Mouse (Mus musculus) cerebral cortex, adult 2 months (tissue): ENCODE data around the gene Rpp14.

Source experiments
- WGBS: fragments of 180-500 bp; shearing (Covaris S2); methylation state at CpG from one replicate; pipeline ENCODE4 v1.1.7; 2018; 5-methylcytosine and 5-hydroxymethylcytosine counted together

The Rpp14 gene

DNA sequence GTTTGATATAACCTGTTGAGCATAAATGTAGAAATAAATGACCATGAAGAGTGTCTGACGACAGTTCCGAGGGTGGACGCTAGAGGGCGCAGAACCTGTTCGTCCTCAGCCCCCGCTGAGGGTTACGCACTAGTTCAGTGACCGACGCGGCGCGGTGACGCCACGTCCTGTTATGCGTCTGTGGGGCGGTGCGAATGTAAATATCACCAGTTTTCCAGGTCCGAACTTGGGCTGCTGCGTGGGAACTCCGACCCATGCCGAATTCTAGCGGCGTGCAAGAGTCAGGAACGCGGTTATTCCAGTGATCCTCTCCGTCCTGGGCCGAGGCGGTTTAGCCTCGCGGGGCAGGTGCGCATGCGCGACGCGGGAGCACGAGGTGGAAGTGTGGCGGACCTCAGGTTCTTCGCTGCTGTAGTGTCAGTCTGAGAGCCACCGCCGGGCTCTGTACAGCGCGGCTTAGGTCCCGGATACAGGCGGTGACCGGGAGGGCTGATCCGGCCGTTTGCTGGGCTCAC, at the start of gene Rpp14:
TSS of gene Rpp14 (plus strand) at position 203 of the 515 bp plus-strand sequence.
- under 1% methylated on average over 47 of the region's 47 CpGs for WGBS

DNA sequence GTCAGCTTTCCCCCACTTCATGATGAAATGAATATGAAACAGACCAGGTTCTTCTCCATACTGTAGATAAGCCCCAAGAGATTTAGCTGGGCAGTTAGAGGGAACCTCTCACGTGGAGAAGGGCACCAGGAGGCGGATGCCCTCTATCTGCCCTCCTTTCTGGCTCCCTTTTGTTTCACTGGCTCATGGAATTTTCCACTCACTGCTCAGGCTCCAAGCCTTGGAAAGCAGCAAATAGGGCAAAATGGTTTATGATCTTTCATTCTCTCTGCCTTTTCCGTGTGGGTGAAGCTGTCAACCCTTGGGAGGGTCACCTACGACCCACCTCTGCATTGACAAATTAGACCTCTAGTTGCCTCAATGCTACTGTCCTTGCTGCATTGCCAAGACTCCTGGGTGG, 49.6 kb upstream of the Rpp14 start:
- WGBS: 63% methylated on average over 4 of the region's 4 CpGs

DNA sequence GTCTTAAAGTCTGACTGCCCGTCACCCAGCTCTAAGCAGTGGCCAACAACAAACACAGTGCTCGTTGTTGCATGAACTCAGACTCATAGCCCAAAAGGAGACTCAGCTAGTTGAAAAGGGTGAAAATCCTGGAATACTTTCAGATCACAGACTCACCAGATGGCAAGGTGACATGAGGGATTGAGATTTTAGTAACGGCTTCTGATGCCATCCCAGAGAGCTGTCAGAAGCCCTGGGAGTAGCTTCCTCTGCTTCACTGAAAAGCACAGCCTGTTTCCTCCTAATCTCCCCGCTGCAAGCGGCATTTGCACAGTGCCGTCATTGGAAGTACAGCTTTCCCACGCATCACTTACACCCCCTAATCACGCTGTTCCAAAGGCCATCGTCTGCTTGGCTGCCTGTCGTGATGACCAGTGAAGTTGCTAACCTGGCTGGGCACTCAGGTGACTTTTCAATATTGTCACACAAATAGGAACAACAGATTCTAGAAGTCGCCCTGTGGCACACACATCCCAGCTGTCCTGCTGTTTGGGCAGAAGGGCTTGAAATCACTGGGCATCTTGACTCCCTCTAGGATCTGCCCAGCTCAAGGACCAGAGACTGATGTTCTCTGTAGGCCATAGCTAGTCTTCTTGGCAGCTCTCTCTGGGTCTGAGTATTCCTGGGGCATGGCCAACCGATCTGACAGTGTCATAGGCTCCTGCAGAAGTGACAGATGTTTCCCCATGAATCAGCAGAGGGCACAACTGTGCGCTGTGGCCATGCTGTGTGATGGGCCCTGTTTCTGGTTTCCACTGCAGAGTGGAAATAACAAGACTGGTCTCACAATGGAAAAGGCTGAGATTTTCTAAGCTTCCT, 47.9 kb upstream of the Rpp14 start:
- WGBS: 31% methylated on average over 13 of the region's 13 CpGs

DNA sequence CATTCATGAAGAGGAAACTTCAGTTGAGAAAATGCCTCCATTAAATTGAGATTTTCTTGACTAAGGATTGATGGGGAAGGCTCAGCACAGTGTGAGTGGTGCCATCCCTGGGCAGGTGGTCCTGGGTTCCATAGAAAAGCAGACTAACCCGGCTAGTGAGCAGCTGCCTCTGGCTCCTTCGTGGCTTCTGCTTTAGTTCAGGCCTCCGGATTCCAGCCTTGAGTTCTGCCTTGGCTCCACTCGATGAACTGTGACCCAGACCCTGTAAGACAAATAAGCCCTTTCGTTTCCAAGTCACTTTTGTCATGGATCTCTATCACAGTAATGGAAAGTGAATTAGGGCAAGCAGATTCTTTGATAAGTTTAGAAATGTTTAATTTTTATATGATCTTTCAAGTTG, 45.6 kb upstream of the Rpp14 start:
- 85% methylated on average over 5 of the region's 5 CpGs for WGBS

DNA sequence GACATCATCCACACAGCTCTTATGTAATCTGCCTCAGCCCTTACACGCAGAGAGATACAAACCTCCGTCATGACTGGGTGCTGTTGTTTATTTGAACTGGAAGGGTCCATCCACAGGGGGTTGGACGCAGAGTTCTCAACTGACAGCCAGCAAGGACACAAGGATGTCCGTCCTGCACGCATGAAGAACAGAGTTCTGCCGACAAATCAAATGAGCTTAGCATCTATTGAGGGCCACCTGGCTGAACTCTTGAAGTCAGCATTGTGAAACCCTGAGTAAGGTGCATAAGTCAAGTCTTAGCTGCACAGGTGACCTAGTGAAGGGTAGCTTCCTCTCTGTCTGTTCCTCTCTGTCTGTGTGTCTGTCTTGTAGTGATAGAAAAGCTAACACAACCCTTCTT, 44.2 kb upstream of the Rpp14 start:
- 85% methylated on average over 6 of the region's 6 CpGs for WGBS

DNA sequence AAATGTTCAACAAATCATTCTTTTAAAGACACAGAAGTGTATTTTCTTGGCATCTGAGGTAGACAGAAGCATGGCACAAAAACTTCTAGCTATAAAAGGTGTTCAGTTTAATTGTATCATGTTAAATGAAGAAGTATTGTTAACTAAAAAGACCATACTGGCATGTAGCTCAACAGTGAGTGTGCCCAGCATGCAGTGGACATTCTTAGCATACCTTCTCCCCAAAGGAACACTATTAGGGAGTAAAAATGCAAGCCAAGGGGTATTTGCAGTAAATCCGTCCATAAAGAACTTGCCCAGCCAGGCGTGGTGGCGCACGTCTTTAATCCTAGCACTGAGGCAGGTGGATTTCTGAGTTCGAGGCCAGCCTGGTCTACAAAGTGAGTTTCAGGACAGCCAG, 43.8 kb upstream of the Rpp14 start:
- 86% methylated on average over 5 of the region's 5 CpGs for WGBS

DNA sequence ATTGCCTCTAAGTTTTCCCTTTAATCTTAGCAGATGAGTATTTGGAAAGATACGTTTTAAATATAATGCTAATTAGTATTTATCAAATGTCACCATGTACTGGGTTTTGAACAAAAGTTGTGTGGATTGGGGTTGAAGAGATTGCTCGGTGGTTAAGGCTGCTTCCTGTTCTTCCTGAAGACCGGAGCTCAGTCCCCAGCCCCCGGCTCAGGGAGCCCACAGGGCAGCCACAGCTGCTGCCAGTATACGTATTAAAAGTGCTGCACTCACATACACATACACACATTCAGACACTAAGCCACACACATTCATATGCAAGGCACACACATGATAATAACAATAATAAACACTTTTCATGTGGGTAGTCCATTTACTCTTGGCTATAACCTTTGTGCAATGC, 42.0 kb upstream of the Rpp14 start:
- 76% methylated on average over 5 of the region's 5 CpGs for WGBS

DNA sequence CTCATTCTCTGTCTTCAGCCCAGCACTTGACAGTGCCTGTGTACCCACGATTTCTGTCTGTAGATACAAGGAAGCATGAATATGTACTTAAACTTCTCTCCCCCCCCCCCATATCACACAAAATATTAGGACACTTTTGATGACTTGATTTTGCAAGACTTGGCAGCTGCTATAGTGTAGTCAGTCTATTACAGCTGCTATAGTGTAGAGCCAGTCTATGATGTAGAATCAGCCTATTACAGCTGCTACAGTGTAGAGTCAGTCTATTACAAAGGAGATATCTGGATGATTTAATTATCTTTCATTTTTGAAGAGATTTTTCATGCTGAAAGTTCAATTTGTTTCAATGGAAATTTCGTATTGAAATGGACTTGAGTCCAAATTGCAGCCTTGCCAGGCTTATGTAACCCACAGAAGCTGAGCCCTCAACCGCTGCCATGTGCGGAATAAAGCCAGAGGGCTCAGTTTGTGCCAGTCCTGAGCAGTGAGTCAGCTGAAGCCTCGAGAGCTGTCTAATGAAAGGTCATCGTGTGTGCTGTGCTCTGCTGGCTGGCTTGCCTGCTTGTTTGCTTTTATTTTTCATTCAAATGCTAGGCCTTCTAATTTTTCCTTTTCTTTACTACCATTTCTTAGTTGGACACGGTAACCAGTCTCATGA, 41.2 kb upstream of the Rpp14 start:
- WGBS: 47% methylated on average over 7 of the region's 7 CpGs

DNA sequence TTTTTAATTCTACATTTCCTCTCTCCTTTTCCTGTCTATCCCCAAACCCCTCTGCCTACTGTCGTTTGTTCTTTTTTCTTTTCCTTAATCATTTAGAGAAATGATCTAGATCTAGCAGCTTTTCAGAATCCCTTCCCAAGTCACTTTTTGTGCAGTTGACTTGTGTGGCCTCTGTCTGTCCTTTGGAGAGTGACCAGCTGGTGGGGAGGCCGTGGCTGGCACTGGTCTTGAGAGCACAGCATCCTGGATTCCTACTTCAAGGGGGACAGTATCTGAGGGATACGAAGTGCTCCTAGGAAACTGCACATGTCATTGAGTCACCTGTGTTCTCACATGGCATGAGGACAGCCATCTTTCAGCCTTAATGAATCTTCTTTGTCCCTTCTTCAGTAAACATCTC, 40.0 kb upstream of the Rpp14 start:
- WGBS: 63% methylated on average over 3 of the region's 3 CpGs

DNA sequence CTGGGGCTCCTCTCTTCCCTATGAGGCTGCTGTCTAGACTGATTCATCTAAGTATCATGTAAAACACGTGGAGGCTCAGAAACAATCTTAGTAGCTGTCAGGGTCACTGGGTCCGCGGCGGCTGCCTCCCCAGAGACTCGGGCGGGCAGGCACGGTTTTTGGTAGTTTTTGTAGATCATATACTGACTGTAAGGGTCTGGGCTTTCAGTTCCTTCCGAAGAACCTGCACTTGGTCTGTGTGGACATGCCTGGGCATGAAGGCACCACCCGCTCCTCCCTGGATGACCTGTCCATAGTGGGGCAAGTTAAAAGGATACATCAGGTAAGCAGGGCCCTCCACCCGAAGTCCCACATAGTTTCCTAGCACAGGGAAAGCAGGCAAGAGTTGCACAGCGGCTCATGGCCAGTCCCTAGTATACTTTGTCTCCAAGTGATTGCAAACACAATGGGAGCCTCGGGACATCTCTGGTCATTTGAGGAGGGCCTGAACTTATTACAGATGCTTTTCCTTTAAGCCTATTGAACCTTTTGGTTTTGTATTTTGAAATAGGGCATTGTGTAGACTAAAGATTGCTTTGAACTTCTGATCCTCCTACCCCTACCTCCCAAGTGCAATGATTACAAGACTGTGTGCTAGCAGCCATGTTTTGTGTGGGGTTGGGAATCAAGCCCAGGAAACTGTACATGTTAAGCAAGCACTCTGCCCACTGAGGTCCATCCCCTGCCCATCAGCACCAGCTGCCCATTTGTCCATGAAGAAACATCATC, 39.1 kb upstream of the Rpp14 start:
- WGBS: 91% methylated on average over 12 of the region's 12 CpGs

DNA sequence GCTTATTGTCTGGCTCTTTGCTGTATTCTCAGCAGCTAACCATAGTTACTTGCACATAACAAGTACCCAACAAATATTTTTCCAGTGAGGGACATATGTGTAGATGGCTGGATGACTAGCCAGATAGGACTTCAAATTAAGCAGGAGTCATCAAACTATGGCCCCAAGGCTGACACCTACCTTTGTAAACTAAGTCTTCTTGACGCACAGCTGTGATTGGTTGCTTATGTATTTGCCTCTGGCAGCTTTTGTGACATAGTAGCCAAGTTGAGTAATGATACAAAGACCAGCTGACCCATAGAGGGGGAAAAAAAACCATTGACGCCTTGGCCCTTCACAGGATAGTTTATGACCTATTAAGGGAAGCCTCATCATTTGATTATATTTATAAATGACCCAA, 38.0 kb upstream of the Rpp14 start:
- WGBS: 98% methylated on average over 2 of the region's 2 CpGs

DNA sequence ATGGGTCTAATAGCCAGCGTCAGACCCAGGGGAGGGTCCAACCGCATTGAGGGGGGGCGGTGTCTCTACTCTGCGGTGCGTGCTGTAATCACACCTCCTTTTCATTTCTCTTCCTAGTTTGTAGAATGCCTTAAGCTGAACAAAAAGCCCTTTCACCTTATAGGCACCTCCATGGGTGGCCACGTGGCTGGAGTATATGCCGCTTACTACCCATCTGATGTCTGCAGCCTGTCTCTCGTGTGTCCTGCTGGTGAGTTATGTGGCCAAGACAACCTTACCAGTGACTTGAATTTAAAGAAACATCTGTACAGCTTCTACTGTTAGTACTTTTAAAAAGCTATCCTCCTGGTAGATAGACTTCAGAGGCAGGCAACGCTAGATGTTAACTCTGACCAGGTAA, 37.6 kb upstream of the Rpp14 start:
- 95% methylated on average over 9 of the region's 9 CpGs for WGBS

DNA sequence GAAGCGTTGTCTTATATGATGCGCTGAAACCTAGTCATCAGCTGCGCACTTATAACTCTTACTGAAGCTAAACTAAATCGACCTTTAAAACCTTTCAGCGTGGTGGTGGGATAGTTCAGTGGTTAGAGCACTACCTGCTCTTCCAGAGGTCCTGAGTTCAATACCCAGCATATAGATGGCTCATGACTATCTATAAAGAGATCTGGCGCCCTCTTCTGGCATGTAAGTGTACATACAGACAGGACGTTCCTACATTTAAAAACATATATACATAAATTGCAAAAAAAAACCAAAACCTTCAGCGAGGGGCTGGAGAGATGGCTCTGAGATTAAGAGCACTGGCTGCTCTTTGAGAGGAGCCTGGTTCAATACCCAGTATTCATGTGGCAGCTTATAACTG, 35.8 kb upstream of the Rpp14 start:
- WGBS: 61% methylated on average over 8 of the region's 8 CpGs

DNA sequence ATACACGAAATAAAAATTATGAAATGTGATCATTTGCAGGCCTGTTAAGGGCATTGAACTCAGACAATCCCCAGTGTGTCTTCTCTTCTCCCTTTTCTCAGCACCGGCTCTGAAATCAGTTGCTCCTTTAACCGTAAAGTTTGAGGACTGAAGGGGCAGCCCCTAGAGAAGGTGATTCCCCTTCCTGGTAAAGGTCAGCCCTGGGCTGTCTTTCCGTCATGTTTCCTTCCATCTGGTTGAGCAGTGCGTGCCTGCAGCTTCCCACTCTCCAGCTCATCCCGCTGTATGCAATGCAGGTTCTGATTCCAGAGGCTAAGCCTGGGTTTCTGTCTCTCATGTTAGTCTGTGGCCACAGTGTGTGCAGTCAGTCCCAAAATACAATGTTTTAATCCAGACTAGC, 35.4 kb upstream of the Rpp14 start:
- 89% methylated on average over 6 of the region's 6 CpGs for WGBS

DNA sequence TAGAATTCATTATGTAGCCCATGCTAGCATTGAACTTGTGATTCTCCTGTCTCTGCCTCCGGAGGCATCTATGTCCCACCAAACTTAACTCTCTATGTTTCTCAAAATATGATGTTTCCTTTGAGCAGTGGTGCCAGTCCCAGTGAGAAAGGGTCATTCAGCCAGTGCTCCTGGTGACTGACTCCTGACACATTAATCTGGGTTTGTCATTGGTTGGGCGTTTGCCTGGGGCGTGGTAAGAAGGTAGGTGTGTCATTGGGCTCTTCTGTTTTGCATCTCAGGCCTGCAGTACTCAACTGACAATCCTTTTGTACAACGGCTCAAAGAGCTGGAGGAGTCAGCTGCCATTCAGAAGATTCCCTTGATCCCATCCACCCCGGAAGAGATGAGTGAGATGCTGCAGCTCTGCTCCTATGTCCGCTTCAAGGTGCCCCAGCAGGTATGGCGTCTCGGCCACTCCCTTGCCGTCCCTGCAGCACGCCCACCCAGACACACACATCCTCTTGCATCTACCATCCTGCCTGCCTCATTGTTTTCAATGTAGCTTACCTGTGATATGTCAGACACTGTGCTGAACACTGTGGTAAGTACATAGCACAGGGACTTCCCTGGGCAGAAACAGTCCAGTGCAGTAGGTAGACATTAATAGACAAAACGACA, 34.9 kb upstream of the Rpp14 start:
- 91% methylated on average over 11 of the region's 11 CpGs for WGBS

DNA sequence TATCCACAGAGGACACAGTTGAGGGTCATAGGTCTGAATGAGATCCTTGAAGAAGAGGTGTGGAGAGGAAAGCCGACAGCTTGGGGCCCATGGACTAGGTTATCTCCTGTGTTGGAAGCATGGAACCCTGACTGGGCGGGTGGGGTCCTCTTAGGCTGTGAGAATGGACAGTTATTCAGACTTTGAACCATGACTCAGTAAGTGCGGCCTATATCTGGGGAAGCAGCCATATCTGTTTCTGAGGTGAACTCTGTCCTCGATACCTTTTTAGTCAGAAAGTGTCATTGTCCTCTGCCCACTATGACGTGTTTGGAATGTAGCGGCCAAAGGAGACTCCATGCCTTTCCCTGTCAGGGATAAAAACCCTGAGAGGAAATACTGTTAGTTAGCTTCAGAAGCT, 33.3 kb upstream of the Rpp14 start:
- WGBS: 97% methylated on average over 6 of the region's 6 CpGs

DNA sequence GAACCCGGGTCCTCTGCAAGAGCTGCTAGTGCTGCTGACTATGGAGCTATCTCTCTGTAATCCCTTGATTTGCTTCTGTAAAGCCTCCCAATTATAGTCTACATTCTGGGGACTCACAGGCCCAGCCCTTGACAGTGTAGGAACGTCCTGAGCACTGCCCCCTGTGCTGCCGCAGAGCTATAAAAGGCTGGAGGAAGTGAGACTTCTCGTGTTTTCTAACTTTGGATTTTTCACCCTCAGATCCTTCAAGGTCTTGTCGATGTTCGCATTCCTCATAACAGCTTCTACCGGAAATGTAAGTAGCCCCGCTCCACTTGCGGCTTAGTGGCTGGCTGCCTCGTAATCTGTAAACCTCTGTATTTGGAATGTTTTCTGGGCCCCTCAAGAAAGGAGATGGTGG, 30.8 kb upstream of the Rpp14 start:
- 86% methylated on average over 10 of the region's 10 CpGs for WGBS

DNA sequence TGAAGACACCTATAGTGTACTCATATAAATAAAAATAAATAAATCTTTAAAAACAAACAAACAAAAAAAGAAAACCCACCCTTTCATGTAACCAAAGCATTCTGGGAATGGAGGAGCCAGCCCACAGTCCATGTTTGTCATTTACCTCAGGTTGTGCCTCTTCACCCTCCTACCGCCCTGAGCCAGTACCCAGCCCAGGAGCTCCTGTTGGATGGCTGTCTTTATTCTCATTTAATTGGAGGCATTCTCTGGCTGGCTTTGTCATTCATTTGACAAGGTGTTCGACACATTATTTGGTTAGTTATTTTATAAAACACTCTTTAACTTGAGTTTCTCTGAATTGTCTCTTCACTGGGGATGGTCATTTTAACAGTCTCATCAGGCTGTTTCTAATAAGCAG, 28.3 kb upstream of the Rpp14 start:
- WGBS: 94% methylated on average over 2 of the region's 2 CpGs

DNA sequence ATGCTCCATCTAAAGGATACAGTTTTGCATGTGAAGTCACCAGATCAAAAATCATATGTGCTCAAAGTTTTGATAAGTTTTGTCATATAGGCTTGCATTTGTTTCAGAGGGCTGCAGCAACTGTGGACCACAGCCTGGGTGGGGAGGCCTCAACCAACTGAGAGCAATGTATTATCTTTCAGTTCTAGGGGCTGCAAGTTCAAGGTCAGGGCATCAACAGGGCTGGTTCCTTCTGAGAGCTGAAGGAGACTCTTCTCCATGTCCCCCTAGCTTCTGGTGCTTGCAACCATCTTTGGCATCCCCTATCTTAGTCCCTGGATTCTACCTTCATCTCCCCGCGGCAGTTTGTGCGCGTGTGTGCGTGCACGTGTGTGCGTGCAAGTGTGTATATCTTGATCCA, 27.5 kb upstream of the Rpp14 start:
- 98% methylated on average over 7 of the region's 7 CpGs for WGBS

DNA sequence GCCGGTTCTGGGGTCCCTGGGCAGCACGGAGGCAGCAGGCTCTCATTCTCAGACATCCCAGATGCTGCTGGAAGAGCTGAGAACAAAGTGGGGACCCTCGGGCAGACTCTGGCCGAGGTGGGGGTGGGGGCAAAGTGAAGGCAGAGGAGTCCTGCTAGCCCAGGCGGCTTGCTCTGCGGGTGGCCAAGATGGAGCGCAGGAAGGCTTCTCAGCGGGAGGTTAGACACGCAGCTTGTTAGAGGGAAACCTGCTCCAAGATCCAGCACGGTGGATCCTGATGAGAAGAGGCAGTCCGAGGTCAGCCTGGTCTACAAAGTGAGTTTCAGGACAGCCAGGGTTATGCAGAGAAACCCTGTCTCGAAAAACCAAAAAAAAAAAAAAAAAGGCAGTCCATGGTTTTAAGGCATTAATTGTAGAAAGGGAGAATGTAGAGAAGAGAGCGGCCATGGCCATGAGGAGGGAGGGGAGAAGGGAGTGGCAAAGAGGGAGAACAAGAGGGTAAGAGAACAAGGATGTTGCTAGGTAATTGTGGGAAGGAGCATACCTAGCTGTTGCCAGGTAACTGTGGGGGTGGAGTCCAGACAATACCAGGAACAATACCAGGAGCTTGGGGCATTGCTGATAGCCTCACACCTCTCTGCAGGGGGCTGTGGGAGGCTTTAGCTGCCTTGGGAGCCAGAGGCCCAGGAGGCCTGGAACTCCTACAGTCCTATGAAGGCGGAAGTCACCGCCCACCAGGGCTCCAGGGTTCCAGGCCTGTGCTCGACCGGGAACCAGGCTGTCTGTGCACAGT, 25.7 kb upstream of the Rpp14 start:
- 55% methylated on average over 17 of the region's 17 CpGs for WGBS

DNA sequence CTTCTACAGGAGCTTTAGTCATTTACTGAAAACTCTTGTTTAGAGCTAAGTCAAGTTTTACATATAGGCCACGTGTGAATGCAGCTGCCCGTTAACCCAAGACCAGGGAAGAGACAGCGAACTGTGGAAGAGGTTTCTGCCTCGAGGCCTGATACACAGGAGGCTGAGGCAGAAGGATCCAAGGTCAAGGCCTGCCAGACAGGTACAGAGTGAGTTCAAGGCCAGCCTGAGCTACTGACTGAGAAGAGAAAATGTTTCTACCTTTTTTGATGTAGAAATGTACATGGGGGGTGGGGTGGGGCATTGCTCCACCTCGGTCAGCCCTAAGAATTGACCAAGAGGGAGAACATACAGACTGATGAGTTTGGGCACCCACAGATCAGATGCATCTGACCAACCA, 24.1 kb upstream of the Rpp14 start:
- 92% methylated on average over 5 of the region's 5 CpGs for WGBS
